26 mouse cellular contexts compared by ENCODE assay signal in genomic region chr13:43372892-43373291, GRCm38 (mm10). TPM values are rescaled to one million over a fixed set of nuclear protein-coding genes. Genes with fewer than 3 reads are reported as not detected.
A peak's percentile ranks its signal among the peaks of the same experiment; 100 is the strongest.
DNase-seq lines count a peak whose midpoint lies in the region; ATAC-seq and TF ChIP-seq lines count a peak whose summit lies in the region.
"Had no signal": no experiment of that assay in that cellular context is flagged by ENCODE, and none has a peak within 500 bp of the region (broad histone marks: within the 10 kb centered on the region; RNA-seq: fewer than 3 reads in every experiment).

No protein-coding gene starts in this region.

- no peak overlapping the region for H3K27ac ChIP-seq in forebrain, postnatal 0 days (ENCODE audit: low read depth, low read length)
- no peak overlapping the region for H3K27ac ChIP-seq in forebrain, embryonic 16.5 days (ENCODE audit: low read length)
- no peak overlapping the region for H3K27ac ChIP-seq in liver, embryonic 14.5 days
- no peak overlapping the region for H3K27ac ChIP-seq in kidney, embryonic 15.5 days
- H3K27ac ChIP-seq: embryonic facial prominence, embryonic 12.5 days; gastrocnemius, adult 2 months; heart, embryonic 10.5 days; limb, embryonic 12.5 days; liver, embryonic 13.5 days; midbrain, embryonic 12.5 days; neural tube, embryonic 13.5 days had no signal

- no peak for ATAC-seq in forebrain, postnatal 0 days
- ATAC-seq in forebrain, embryonic 16.5 days, result no peak
- no peak for ATAC-seq in liver, embryonic 14.5 days (ENCODE audit: insufficient read depth)
- no peak for ATAC-seq in kidney, embryonic 15.5 days (replicated peaks; ENCODE audit: low FRiP score)
- ATAC-seq: activated CD4-positive, CD25-positive, alpha-beta regulatory T cell, adult 4 months; hindbrain, embryonic 16.5 days had no signal

- H3K36me3 ChIP-seq in forebrain, postnatal 0 days (ENCODE audit: insufficient read depth), result peaks cover 31% of the 10 kb centered on the region
- peaks cover 30% of the 10 kb centered on the region for H3K36me3 ChIP-seq in forebrain, embryonic 16.5 days (ENCODE audit: control insufficient read depth, insufficient read depth)
- H3K36me3 ChIP-seq in liver, embryonic 14.5 days (replicated peaks; ENCODE audit: control insufficient read depth, insufficient read depth, low read depth), result no peaks in the 10 kb centered on the region; the same call in 1 of the 2 replicates
- H3K36me3 ChIP-seq in kidney, embryonic 15.5 days, result peaks cover 40% of the 10 kb centered on the region

- no peak for TF ChIP-seq EP300 in liver, embryonic 14.5 days (IDR thresholded peaks at IDR 0.05; ENCODE audit: low read depth)

- peak; percentile 34 for TF ChIP-seq CTCF in forebrain, postnatal 0 days (IDR thresholded peaks at IDR 0.05; ENCODE audit: low read depth)
- 0 out of 2 replicates have a peak, but pooled peaks have one; percentile 8 for TF ChIP-seq CTCF in liver, embryonic 14.5 days (IDR thresholded peaks at IDR 0.05; ENCODE audit: low read depth)

- no peak overlapping the region for H3K4me3 ChIP-seq in forebrain, postnatal 0 days (ENCODE audit: low read depth, low read length)
- H3K4me3 ChIP-seq in forebrain, embryonic 16.5 days (replicated peaks; ENCODE audit: low read length), result no peak overlapping the region
- H3K4me3 ChIP-seq in liver, embryonic 14.5 days (ENCODE audit: insufficient read depth in 1 of 2, low read depth in 2 of 2, low read length in 2 of 2), result no peak overlapping the region
- H3K4me3 ChIP-seq in kidney, embryonic 15.5 days (replicated peaks), result no peak overlapping the region
- H3K4me3 ChIP-seq: embryonic facial prominence, embryonic 12.5 days; gastrocnemius, adult 2 months; heart, embryonic 10.5 days; limb, embryonic 12.5 days; liver, embryonic 13.5 days; midbrain, embryonic 12.5 days; neural tube, embryonic 13.5 days had no signal

- no peak for DNase-seq in forebrain, postnatal 0 days
- DNase-seq in liver, embryonic 14.5 days (ENCODE audit: low read depth in 3 of 3, low spot score in 3 of 3), result no peak
- DNase-seq in liver (no peak), 416B (ENCODE audit: low read depth) (peak; percentile 21), R1 (ENCODE audit: low read depth, low spot score) (peak; percentile 72)
- no peak for DNase-seq in T-cell, adult 2 months (ENCODE audit: low spot score)
- DNase-seq: adrenal gland, adult 8-10 months; cerebellum, adult 2 months; cerebellum, postnatal 25 days; gastrocnemius, adult 2 months; kidney, adult 18-20 months; kidney, postnatal 14 days; liver, embryonic 13.5 days; lung, postnatal 10 days; retina, postnatal 1 day; right cerebral cortex, postnatal 25 days; thymus, postnatal 36 days had no signal

- H3K27me3 ChIP-seq in forebrain, postnatal 0 days (ENCODE audit: insufficient read depth, low read length), result no peaks in the 10 kb centered on the region
- H3K27me3 ChIP-seq in forebrain, embryonic 16.5 days (replicated peaks; ENCODE audit: control insufficient read depth, insufficient read depth, low read length), result no peaks in the 10 kb centered on the region
- H3K27me3 ChIP-seq in liver, embryonic 14.5 days (ENCODE audit: control insufficient read depth, insufficient read depth, low read length), result no peaks in the 10 kb centered on the region
- no peaks in the 10 kb centered on the region for H3K27me3 ChIP-seq in kidney, embryonic 15.5 days
- H3K27me3 ChIP-seq: embryonic facial prominence, embryonic 12.5 days; limb, embryonic 12.5 days; liver, embryonic 13.5 days; midbrain, embryonic 12.5 days; neural tube, embryonic 13.5 days had no signal

- no peak overlapping the region for H3K4me2 ChIP-seq in forebrain, postnatal 0 days (ENCODE audit: low read depth)
- H3K4me2 ChIP-seq in forebrain, embryonic 16.5 days (ENCODE audit: low read length), result no peak overlapping the region
- H3K4me2 ChIP-seq in liver, embryonic 14.5 days (ENCODE audit: low read depth), result no peak overlapping the region
- H3K4me2 ChIP-seq in kidney, embryonic 15.5 days, result no peak overlapping the region
- H3K4me2 ChIP-seq: embryonic facial prominence, embryonic 12.5 days; limb, embryonic 12.5 days; liver, embryonic 13.5 days; midbrain, embryonic 12.5 days; neural tube, embryonic 13.5 days had no signal

- H3K9ac ChIP-seq in forebrain, postnatal 0 days, result no peak overlapping the region
- H3K9ac ChIP-seq in forebrain, embryonic 16.5 days (replicated peaks; ENCODE audit: low read depth, low read length), result no peak overlapping the region
- no peak overlapping the region for H3K9ac ChIP-seq in liver, embryonic 14.5 days (replicated peaks)
- no peak overlapping the region for H3K9ac ChIP-seq in kidney, embryonic 15.5 days
- H3K9ac ChIP-seq: embryonic facial prominence, embryonic 12.5 days; limb, embryonic 12.5 days; liver, embryonic 13.5 days; midbrain, embryonic 12.5 days; neural tube, embryonic 13.5 days had no signal

- no peaks in the 10 kb centered on the region for H3K4me1 ChIP-seq in forebrain, postnatal 0 days (ENCODE audit: insufficient read depth)
- H3K4me1 ChIP-seq in forebrain, embryonic 16.5 days (replicated peaks; ENCODE audit: control insufficient read depth, insufficient read depth, low read length), result no peaks in the 10 kb centered on the region
- H3K4me1 ChIP-seq in liver, embryonic 14.5 days (replicated peaks; ENCODE audit: control insufficient read depth in 2 of 2, insufficient read depth in 2 of 2, low read length in 1 of 2), result no peaks in the 10 kb centered on the region
- H3K4me1 ChIP-seq in kidney, embryonic 15.5 days, result 0 out of 2 replicates have a peak, but pooled peaks cover 3% of the 10 kb centered on the region
- H3K4me1 ChIP-seq: limb, embryonic 12.5 days; liver, embryonic 13.5 days; midbrain, embryonic 12.5 days; neural tube, embryonic 13.5 days had no signal

- WGBS in forebrain, postnatal 0 days, result 93% methylated on average over 1 of the region's 1 CpGs
- WGBS in forebrain, embryonic 16.5 days, result 88% methylated on average over 1 of the region's 1 CpGs
- WGBS in liver, embryonic 14.5 days (ENCODE audit: insufficient replicate concordance), result 52% methylated on average over 1 of the region's 1 CpGs
- 87% methylated on average over 1 of the region's 1 CpGs for WGBS in kidney, embryonic 15.5 days

- H3K9me3 ChIP-seq in forebrain, postnatal 0 days (ENCODE audit: low read length), result no peaks in the 10 kb centered on the region
- no peaks in the 10 kb centered on the region for H3K9me3 ChIP-seq in forebrain, embryonic 16.5 days (ENCODE audit: control insufficient read depth, low read length)
- no peaks in the 10 kb centered on the region; the same call in 1 of the 2 replicates for H3K9me3 ChIP-seq in liver, embryonic 14.5 days (ENCODE audit: control insufficient read depth, low read length)
- H3K9me3 ChIP-seq in kidney, embryonic 15.5 days (replicated peaks), result no peaks in the 10 kb centered on the region
- H3K9me3 ChIP-seq: heart, embryonic 10.5 days; liver, embryonic 13.5 days; neural tube, embryonic 13.5 days had no signal

RNA-seq across cellular contexts. Expression of gene Sirt5, which starts 7.6 kb away (rescaled TPM):
- 22.7 and 22.8 TPM in 2 replicates for total RNA-seq in forebrain, postnatal 0 days (2014; rRNA removed)
- 26.8 and 29.0 TPM in 2 replicates for polyA plus RNA-seq in forebrain, postnatal 0 days (2015; fragmentation: Nextera tagmentation; extraction: Ambion mirVana)
- polyA plus RNA-seq in forebrain, embryonic 16.5 days (2015; fragmentation: Nextera tagmentation; extraction: Ambion mirVana), result 38.7 TPM in 2 replicates
- 2.9 and 3.0 TPM in 2 replicates for polyA plus RNA-seq in liver, embryonic 14.5 days (2012; rRNA removed)
- polyA plus RNA-seq in liver, embryonic 14.5 days (2014; fragmentation: Nextera tagmentation; extraction: Ambion mirVana), result 4.1 and 4.4 TPM in 2 replicates
- 19.6 and 21.5 TPM in 2 replicates for polyA plus RNA-seq in kidney, embryonic 15.5 days (2015; fragmentation: Nextera tagmentation; extraction: Ambion mirVana)

RNA-seq across cellular contexts. Expression of gene Nol7, which starts 25.3 kb away (rescaled TPM):
- total RNA-seq in forebrain, postnatal 0 days (2014; rRNA removed), result 92.9 and 139 TPM in 2 replicates
- 179 and 245 TPM in 2 replicates for polyA plus RNA-seq in forebrain, postnatal 0 days (2015; fragmentation: Nextera tagmentation; extraction: Ambion mirVana)
- polyA plus RNA-seq in forebrain, embryonic 16.5 days (2015; fragmentation: Nextera tagmentation; extraction: Ambion mirVana), result 152 and 167 TPM in 2 replicates
- 37.2 and 84.2 TPM in 2 replicates for polyA plus RNA-seq in liver, embryonic 14.5 days (2012; rRNA removed)
- 123 and 125 TPM in 2 replicates for polyA plus RNA-seq in liver, embryonic 14.5 days (2014; fragmentation: Nextera tagmentation; extraction: Ambion mirVana)
- polyA plus RNA-seq in kidney, embryonic 15.5 days (2015; fragmentation: Nextera tagmentation; extraction: Ambion mirVana), result 135 and 137 TPM in 2 replicates

Comparison
In these comparisons a context has a peak if more than half of its experiments do, and no peak if none do; other contexts are left out.
1. DNase-seq: peak in 416B (single experiment) and R1 (single experiment); none in forebrain, postnatal 0 days (single experiment), liver, embryonic 14.5 days (0 of 3), liver (single experiment) and T-cell, adult 2 months (single experiment).